Mouse (Mus musculus) liver, adult 2 months (tissue): ENCODE measurements around the gene Spag4. TPM values are rescaled to one million over a fixed set of nuclear protein-coding genes. Genes with fewer than 3 reads are reported as not detected.

ENCODE experiments used
- DNase-seq: peaks from one replicate; pipeline ENCODE4 v3.0.0-alpha.2; 2011; ENCODE audit warnings: low read depth, low spot score; ENCODE audit errors: extremely low read depth
- H3K27ac ChIP-seq: fragments of 200-500 bp; replicated peaks from 2 replicates; pipeline ENCODE4 v1.5.1; 2012; ENCODE audit warnings: low read depth, mild to moderate bottlenecking, control low read depth, inconsistent platforms, low read length; ENCODE audit not compliant: insufficient read depth
- H3K27me3 ChIP-seq: fragments of 200-500 bp; 2 replicates; pipeline ENCODE4 v1.6.1; 2012; ENCODE audit warnings: mild to moderate bottlenecking, moderate library complexity, low read length, inconsistent platforms; ENCODE audit not compliant: control insufficient read depth, insufficient read depth
- H3K36me3 ChIP-seq: fragments of 200-500 bp; 2 replicates; pipeline ENCODE4 v1.6.1; 2012; ENCODE audit warnings: low read length, inconsistent platforms; ENCODE audit not compliant: control insufficient read depth, insufficient read depth
- H3K4me1 ChIP-seq: fragments of 200-500 bp; 2 replicates; pipeline ENCODE4 v1.6.1; 2011; ENCODE audit warnings: low read length; ENCODE audit not compliant: control insufficient read depth, insufficient read depth
- H3K4me3 ChIP-seq: fragments of 200-500 bp; 2 replicates; pipeline ENCODE4 v1.5.1; 2011; ENCODE audit warnings: low read depth, mild to moderate bottlenecking, control low read depth, low read length, moderate library complexity; ENCODE audit not compliant: insufficient read depth
- H3K79me2 ChIP-seq: fragments of 200-500 bp; 2 replicates; pipeline ENCODE4 v1.6.1; 2012; ENCODE audit warnings: inconsistent platforms, mild to moderate bottlenecking, low read length, moderate library complexity; ENCODE audit not compliant: control insufficient read depth, insufficient read depth
- H3K9ac ChIP-seq: fragments of 200-500 bp; 2 replicates; pipeline ENCODE4 v1.6.1; 2012; ENCODE audit warnings: low read depth, mild to moderate bottlenecking, control low read depth, inconsistent platforms, low read length
- CTCF ChIP-seq: fragments of 200-500 bp; IDR thresholded peaks from 2 replicates; pipeline ENCODE4 v1.5.1; 2011; ENCODE audit warnings: low read depth, low read length, control low read depth
- POLR2A ChIP-seq: fragments of 200-500 bp; IDR thresholded peaks from 2 replicates; pipeline ENCODE4 v1.6.1; 2011; ENCODE audit warnings: low read length, control low read depth; ENCODE audit not compliant: insufficient read depth; ENCODE audit errors: extremely low read depth
- WGBS: fragments of 180-500 bp; shearing (Covaris S2); methylation state at CpG from one replicate; pipeline ENCODE4 v1.1.7; 2018; 5-methylcytosine and 5-hydroxymethylcytosine counted together
- polyA plus RNA-seq: library from polyadenylated mRNA; depleted of rRNA; stranded (reverse); fragments of >200 nt; gene quantifications from 2 replicates; pipeline ENCODE4 v1.2.3, GENCODE M21; 2012
- total RNA-seq: library from RNA; depleted of rRNA; stranded (reverse); fragments of >200 nt; gene quantifications from 2 replicates; pipeline ENCODE4 v1.2.3, GENCODE M21; 2014

Spag4 gene
- total and polyA plus RNA-seq, 2 experiments, result 1.6 to 4.8 TPM

DNA sequence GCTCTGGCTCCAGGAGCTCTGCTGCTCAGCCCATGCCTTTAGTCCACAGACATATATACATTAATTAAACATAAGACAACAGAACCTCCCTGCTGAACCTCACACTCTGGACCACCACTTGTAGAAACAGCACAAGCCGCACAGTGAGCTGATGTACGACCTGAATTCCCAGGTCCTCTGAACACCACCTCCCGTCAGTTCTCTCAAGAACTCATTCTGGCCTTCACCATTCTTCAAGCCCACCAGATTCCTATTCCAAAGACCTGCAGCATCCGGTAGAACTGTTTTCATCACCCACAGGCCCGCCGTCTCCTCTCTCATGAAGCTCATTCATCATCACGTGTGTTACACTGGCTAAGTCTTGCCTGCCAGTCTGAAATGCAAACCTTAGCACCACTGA lies 15.4 kb downstream of the Spag4 start:
- no peak overlapping the region for H3K9ac ChIP-seq
- H3K4me1 ChIP-seq, result peaks cover 4% of the 10 kb centered on the region
- 91% methylated on average over 7 of the region's 7 CpGs for WGBS
- TF ChIP-seq POLR2A (no peak), CTCF (no peak)
- H3K27me3 ChIP-seq, result no peaks in the 10 kb centered on the region
- no peak overlapping the region for H3K27ac ChIP-seq
- peaks cover 5% of the 10 kb centered on the region; the same call in 1 of the 2 replicates for H3K79me2 ChIP-seq
- peaks cover 21% of the 10 kb centered on the region for H3K36me3 ChIP-seq
- DNase-seq, result no peak
- H3K4me3 ChIP-seq, result no peak overlapping the region

DNA sequence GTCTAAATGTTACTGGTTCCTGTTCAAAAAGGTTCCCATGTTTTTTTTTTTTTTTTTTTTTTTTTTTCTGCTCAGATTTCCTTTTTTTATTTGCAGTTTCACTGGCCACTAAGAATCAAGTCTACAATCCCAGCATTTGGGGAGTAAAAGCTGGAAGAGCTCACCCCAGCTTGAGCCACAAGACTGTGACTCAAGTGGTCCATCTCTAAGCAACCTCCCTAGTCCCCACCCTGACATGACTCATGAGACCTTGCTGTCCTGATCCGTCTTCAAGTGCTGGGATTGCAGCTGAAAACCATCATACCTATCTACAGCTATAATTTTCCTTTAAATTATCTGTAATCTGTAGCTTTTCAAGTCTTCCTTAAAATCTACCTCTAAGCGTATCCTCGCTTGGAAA lies 19.6 kb downstream of the Spag4 start:
- peaks cover 18% of the 10 kb centered on the region for H3K79me2 ChIP-seq
- H3K4me3 ChIP-seq, result no peak overlapping the region
- no peak overlapping the region for H3K27ac ChIP-seq
- no peaks in the 10 kb centered on the region for H3K36me3 ChIP-seq
- no peaks in the 10 kb centered on the region for H3K27me3 ChIP-seq
- H3K4me1 ChIP-seq, result peaks cover 4% of the 10 kb centered on the region
- WGBS, result 90% methylated on average over 3 of the region's 3 CpGs
- TF ChIP-seq CTCF (no peak), POLR2A (no peak)
- H3K9ac ChIP-seq, result no peak overlapping the region
- DNase-seq, result no peak

DNA sequence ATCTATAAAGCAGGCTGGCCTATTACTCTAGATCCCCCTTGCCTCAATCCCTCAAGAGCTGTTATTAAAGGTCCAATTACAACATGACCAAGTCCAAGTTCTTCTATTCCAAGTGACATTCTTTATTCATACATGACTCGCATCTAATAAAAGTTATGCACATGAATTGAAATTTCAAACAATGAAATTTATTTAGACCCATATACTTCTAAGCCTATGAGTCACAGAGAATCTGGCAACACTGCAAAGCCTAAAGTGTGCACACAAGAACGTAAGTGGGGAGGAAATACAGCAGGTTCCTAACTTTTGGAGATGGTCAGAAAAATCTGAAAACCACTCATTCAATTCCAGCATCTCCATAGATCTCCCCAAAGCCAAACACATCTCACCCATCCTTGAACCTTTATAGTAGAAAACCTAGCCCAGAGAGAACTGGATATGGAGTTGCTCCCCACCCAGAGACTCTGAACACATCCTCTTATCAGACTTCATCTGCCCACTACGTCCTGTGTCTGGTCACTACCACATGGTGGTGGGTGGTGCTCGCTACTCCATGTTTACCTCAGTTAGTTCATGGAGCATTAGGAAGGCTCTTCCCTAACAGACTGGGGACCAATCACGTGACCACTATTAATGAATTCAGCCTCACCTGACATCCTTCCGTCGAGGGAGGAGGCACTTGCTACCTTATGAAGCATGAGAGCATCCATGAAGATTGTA lies 22.6 kb downstream of the Spag4 start:
- Histone ChIP-seq H3K4me3 (no peak overlapping the region), H3K9ac (no peak overlapping the region), H3K79me2 (peaks cover 26% of the 10 kb centered on the region), H3K36me3 (no peaks in the 10 kb centered on the region), H3K27ac (no peak overlapping the region), H3K27me3 (no peaks in the 10 kb centered on the region), H3K4me1 (peaks cover 8% of the 10 kb centered on the region)
- WGBS, result 87% methylated on average over 7 of the region's 7 CpGs
- TF ChIP-seq POLR2A (no peak), CTCF (no peak)
- no peak for DNase-seq

DNA sequence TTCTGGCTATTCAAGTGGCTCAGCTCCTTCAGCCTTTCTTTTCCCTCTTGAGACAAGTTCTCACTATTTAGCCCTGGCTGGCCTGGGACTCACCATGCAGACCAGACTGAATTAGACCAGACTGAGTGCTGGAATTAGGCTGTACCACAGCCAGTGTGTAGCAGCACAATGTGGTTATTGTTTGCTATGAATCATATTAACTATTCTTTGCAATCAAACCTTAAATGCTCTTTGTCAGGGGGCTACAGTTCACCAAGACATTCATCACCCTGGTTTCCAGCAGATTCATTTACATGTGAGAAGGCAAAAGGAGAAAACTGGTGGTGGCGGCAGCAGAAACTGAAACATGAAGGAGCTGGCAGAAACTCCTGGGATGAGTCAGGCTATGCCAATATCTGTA lies 24.8 kb downstream of the Spag4 start:
- peaks cover 4% of the 10 kb centered on the region for H3K36me3 ChIP-seq
- DNase-seq, result no peak
- no peak overlapping the region for H3K9ac ChIP-seq
- peaks cover 25% of the 10 kb centered on the region for H3K79me2 ChIP-seq
- TF ChIP-seq POLR2A, result no peak
- no peak for TF ChIP-seq CTCF
- no peak overlapping the region for H3K4me3 ChIP-seq
- H3K27ac ChIP-seq, result no peak overlapping the region
- H3K4me1 ChIP-seq, result peaks cover 4% of the 10 kb centered on the region; the same call in 1 of the 2 replicates
- no peaks in the 10 kb centered on the region for H3K27me3 ChIP-seq
- 41% methylated on average over 1 of the region's 1 CpGs for WGBS

DNA sequence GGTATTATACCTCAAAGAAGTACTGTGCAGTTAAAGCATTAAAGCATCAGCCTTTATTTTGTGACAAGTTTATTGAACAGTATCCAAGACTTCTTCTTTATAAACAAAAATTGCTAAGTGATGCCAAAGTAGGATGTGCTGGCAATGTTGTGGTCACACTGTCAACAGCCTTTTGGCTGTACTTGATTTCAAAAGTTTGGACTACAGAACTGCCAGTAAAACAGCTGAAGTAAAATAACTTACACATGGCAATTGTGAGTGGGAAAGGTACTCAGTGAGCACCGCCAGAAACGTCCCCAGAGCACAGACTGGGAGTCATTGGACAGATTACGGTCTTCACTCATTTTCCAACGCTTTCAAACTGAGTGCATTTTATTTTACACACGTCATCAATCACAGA lies 27.0 kb downstream of the Spag4 start:
- Histone ChIP-seq H3K27me3 (no peaks in the 10 kb centered on the region), H3K4me3 (no peak overlapping the region), H3K4me1 (peaks cover 4% of the 10 kb centered on the region; the same call in 1 of the 2 replicates), H3K9ac (no peak overlapping the region), H3K79me2 (peaks cover 36% of the 10 kb centered on the region), H3K27ac (no peak overlapping the region), H3K36me3 (peaks cover 20% of the 10 kb centered on the region)
- WGBS, result 56% methylated on average over 5 of the region's 5 CpGs
- DNase-seq, result peak; percentile 85
- TF ChIP-seq CTCF (no peak), POLR2A (no peak)
